Mouse (Mus musculus): ENCODE results near the gene AF366264.
"Not testable (repeated sequence)": the region's sequence is repeated elsewhere in the genome, so short reads cannot be mapped to it uniquely, and the experiment has no call there.

AF366264 gene

GRCm38 (mm10) chr8:13838289-13838688 lies at the start of gene AF366264:
TSS of gene AF366264 (minus strand) at chr8:13838389.
- DNase-seq, result not testable (repeated sequence)

GRCm38 (mm10) chr8:13843286-13843685 lies 5.1 kb upstream of the AF366264 start:
- DNase-seq, result peak; percentile 72

- no peak for DNase-seq
These were observed 9.5 kb downstream of the AF366264 start for GRCm38 (mm10) chr8:13828598-13829172.

GRCm38 (mm10) chr8:13799566-13799965 lies 38.6 kb downstream of the AF366264 start:
- no peak for DNase-seq

GRCm38 (mm10) chr8:13797676-13798075 lies 40.5 kb downstream of the AF366264 start:
- no peak for DNase-seq

GRCm38 (mm10) chr8:13793746-13794101 lies 44.5 kb downstream of the AF366264 start:
- DNase-seq, result no peak

GRCm38 (mm10) chr8:13793097-13793745 lies 45.0 kb downstream of the AF366264 start:
- no peak for DNase-seq

GRCm38 (mm10) chr8:13789606-13790005 lies 48.6 kb downstream of the AF366264 start:
- no peak for DNase-seq

GRCm38 (mm10) chr8:13785764-13786299 lies 52.4 kb downstream of the AF366264 start:
- peak; percentile 94 for DNase-seq

GRCm38 (mm10) chr8:13785250-13785763 lies 52.9 kb downstream of the AF366264 start, which contains the start of gene Upf3a:
TSS of gene Upf3a (plus strand) at chr8:13785615.
- peak; percentile 90 for DNase-seq

Measured in cerebellum, adult 11-12 months (tissue).